Mouse (Mus musculus) stomach, postnatal 0 days (tissue): ENCODE measurements around the gene Rhox3e.
"Not testable (repeated sequence)": the region's sequence is repeated elsewhere in the genome, so short reads cannot be mapped to it uniquely, and the experiment has no call there.

ENCODE experiments used
- CTCF ChIP-seq: IDR thresholded peaks from 2 replicates; pipeline ENCODE4 v1.5.1; 2016; ENCODE audit warnings: antibody characterized with exemption, low read depth, mild to moderate bottlenecking, moderate library complexity
- EP300 ChIP-seq: optimal IDR thresholded peaks from 2 replicates; pipeline ENCODE3; 2016; ENCODE audit warnings: antibody characterized with exemption

DNA sequence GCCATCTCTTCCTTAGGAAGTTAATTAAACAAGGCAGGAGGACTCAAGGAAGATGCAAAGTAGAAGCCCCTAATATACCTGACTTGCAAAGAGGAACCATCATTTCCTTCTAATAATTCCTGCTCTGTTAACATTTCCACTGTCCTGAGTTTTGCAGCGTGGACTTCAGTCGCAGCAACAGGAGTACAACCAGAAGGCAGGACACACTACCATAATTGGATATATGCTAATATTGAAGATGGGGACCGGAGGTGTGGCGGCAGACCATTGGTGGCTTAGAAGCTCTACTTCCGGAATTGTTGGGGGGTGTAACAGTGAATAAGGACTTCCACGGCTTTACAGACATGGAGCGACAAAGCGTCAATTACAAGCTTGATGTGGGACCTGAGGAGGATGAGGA is 11.7 kb upstream of the Rhox3e start, which contains the start of gene Rhox2e:
- TF ChIP-seq CTCF, EP300: not testable (repeated sequence)
